Mouse (Mus musculus): ENCODE results near the gene Exoc1.

Gene Exoc1

GRCm38 (mm10) chr5:76529040-76529703 is at the start of gene Exoc1:
Gene Exoc1, plus strand, starts transcription at chr5:76529311.
- in situ Hi-C loops (cut with MboI, MseI): no loop called here

DNA sequence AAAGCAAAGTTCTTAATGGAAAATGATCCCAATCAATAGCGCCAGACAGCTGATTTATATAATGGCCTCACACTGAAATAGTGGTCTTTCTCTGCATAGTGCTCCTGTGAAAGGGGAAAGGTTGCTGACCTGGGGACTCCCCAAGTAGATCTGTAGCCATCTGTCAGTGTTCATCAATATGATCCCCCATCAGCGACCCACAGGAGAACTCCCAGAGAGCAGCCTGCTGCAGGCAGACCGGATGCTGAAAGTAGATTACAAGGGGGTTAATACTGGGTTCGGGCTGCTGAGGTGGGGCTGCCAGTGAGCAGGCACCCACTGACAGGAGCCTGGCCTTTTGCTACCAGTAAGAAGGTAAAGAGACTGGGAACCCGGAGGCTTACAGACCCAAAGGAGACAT is 45.3 kb upstream of the Exoc1 start, which contains the start of gene Gm7271:
TSS of gene Gm7271 (plus strand) at position 230 of the 400 bp plus-strand sequence.
- in situ Hi-C loops (cut with MboI, MseI): no loop called here

DNA sequence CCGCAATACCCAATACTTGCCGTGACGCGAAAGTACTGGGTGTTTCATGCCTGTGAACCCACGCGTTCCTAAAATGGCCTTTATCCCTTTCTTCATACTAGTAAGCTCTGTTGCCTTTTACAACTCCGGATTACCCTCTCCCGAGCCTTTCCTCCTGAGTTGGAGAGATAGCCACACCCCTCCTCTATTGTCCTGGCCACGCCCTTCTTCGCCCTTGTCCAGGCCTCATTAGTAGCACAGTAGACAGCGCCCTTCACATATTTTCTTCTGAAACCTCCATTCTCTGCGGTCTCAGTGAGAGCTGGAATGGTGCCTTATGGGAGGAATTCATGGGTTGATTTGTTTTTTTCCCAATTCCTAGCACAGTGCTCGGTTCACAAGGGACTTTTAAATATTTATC is 34.0 kb upstream of the Exoc1 start:
- in situ Hi-C loops (cut with MboI, MseI): no loop called here

- in situ Hi-C loops (cut with MboI, MseI): no loop called here
These were observed 6.7 kb upstream of the Exoc1 start for GRCm38 (mm10) chr5:76522446-76522845.

DNA sequence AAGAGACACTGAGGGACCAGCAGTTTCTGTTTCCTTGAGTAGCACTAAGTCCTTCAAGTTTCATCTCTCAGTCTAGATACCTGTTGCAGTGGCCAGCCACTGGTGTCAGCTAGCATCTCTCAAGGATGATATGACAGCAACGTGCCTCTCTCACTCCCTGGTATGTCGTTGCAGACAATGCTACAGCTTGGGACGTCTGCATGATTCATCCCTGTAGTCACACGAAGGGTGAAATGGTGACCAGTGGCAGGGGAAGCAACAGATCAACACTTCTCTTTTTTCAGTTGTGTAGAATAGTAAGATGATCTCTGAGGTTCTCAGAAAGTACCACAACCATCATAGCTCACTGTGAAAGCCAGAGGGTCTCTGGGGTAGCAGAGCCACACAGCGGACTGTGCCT is 4.5 kb upstream of the Exoc1 start:
- in situ Hi-C loops (cut with MboI, MseI): no loop called here

DNA sequence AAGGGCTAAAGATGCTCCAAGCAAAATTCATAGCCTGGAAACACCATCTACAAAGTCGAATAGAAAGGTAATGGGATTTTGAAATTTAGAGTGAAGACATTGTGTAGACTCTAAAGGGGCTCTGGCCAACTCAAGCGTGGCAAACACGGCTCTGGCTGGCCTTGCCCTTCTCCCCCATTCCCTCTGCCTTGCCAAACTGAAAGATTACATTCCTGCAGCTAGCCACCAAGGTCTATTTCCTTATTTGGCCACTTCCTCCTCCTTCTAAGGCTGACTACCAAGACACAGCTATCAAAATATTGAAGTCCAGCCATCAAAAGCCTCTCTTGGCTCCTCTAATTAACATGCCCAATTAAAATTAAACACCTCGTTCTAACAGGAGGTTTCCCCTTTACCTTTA is 4.0 kb upstream of the Exoc1 start:
- in situ Hi-C loops (cut with MboI, MseI): no loop called here

- in situ Hi-C loops (cut with MboI, MseI): no loop called here
These were observed 3.3 kb upstream of the Exoc1 start for GRCm38 (mm10) chr5:76525829-76526228.

- in situ Hi-C loops (cut with MboI, MseI): no loop called here
These were observed 574 bp downstream of the Exoc1 start for GRCm38 (mm10) chr5:76529704-76530066.

GRCm38 (mm10) chr5:76533186-76533585 is 4.1 kb downstream of the Exoc1 start:
- in situ Hi-C loops (cut with MboI, MseI): no loop called here

GRCm38 (mm10) chr5:76536231-76536630 is 7.1 kb downstream of the Exoc1 start:
- in situ Hi-C loops (cut with MboI, MseI): no loop called here

DNA sequence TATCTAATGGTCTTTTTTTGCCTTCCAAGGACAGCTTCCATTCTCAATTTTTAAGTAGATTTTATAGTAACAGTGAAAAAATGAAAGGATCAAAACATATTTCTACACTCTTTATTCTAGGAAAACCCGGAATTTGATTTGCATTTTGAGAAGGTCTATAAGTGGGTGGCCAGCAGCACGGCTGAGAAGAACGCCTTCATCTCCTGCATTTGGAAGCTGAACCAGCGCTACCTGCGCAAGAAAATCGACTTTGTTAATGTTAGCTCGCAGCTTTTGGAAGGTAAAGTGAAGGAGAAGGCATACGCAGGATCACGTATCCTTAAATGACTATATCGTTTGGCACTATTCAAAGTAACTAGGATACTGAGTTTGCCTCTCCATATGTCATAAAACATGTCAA is 8.5 kb downstream of the Exoc1 start:
- in situ Hi-C loops (cut with MboI, MseI): no loop called here

GRCm38 (mm10) chr5:76540181-76540580 is 11.1 kb downstream of the Exoc1 start:
- in situ Hi-C loops (cut with MboI, MseI): no loop called here

GRCm38 (mm10) chr5:76540842-76541241 is 11.7 kb downstream of the Exoc1 start:
- in situ Hi-C loops (cut with MboI, MseI): no loop called here

- in situ Hi-C loops (cut with MboI, MseI): no loop called here
These were observed 14.1 kb downstream of the Exoc1 start for GRCm38 (mm10) chr5:76543200-76543599.

GRCm38 (mm10) chr5:76550426-76550825 is 21.3 kb downstream of the Exoc1 start:
- in situ Hi-C loops (cut with MboI, MseI): loop anchor here (25.0 kb wide), 1 partner anchor 812 kb away; no protein-coding TSS in a partner anchor

DNA sequence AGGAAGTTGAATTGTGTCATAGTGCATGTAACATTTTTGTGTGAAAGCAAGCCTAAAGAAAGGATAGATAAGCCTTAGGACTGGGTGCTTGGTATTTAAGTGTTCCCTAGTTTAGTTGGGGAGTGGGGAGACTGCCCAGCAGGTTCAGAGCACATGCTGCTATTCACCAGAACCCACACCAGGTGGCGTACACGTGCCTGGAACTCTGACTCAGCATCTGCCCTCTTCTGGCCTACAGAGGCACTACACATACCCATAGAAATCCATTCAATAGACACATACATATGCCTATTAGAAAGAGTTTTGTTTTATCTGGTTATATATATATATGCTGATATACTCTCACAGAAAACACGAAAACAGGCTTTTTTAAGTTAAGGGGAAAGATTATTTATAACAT is 36.2 kb downstream of the Exoc1 start:
- in situ Hi-C loops (cut with MboI, MseI): loop anchor here (25.0 kb wide), 1 partner anchor 797 kb away; no protein-coding TSS in a partner anchor

DNA sequence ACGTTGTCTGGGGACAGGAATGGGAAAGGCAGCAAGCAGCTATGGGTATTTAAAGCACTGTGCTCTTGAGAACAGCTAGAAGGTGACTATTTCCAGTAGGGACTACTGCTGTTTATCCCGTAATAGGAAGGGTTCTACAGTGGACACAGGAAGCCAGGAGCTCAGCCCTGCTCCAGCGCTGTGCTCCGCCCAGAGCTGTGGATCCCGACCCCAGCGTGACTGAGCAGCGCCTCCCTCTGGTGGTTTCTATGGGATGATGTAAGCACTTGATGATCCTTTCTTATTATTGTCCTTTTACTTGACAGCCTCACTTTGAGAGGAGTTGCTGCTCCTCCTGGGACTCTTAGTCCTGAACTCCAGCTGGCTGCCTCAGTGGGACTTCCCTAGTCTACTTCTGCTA is 45.1 kb downstream of the Exoc1 start:
- in situ Hi-C loops (cut with MboI, MseI): loop anchor here (25.0 kb wide), 1 partner anchor 788 kb away; no protein-coding TSS in a partner anchor

DNA sequence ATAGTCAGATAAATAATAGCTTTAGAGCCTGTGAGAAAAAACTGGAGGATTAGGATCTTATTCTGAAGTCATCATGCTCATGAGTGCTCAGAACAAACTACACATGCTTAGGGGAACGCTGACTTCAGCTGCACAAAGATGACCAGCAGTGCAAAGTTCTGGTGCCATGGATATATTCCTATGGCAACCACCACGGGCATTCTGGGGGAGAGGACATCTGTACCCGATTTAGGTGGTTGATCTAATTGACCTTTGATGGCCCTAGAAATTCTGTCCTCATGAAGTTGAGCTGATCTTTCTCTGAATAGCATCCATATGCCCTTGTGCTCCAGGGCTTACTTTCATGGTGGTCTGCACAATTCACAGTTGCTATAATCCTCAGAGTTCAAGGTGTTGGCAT is 47.9 kb downstream of the Exoc1 start:
- in situ Hi-C loops (cut with MboI, MseI): no loop called here

- in situ Hi-C loops (cut with MboI, MseI): no loop called here
These were observed 56.3 kb downstream of the Exoc1 start for GRCm38 (mm10) chr5:76585378-76585777.

DNA sequence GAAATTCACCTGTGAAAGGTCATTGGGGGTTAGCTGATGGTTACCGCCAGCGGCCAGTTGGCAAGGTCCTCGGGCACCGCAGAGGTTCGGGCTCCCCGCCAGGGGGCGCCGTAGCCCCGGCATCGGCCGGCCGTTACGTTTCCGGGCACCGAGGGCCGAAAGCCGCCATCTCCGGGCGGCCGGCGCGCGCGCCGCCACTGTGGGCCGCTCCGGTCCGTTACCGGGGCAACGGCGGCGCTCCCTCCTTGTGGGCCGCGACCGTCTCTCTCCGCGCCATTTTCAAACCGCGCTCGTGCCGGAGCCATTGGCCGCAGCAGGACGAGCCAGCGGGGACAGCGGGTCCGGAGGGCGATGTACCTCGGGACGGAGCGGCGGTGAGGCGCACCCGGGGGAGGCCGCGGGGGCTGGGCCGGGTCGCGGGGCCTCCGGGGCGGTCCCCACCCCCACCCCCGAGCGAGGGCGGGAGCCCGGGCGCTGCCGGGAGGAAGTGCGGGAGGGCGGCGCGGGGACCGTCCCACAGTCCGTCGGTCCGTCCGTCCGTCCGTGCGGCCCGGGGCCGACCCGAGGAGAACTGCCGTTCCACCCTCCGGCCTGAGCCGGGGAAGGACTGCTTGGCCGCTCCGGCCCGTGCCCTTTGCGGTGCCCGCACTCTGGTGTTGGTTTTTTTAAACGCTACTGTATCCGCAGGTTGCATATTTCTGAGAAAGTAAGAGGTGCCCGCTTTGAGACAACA is 59.6 kb downstream of the Exoc1 start, which contains the start of gene Cep135:
TSS of gene Cep135 (plus strand) at position 148 of the 733 bp plus-strand sequence.
- in situ Hi-C loops (cut with MboI, MseI): no loop called here

- in situ Hi-C loops (cut with MboI, MseI): no loop called here
These were observed 60.2 kb downstream of the Exoc1 start for GRCm38 (mm10) chr5:76589311-76589710.

- in situ Hi-C loops (cut with MboI, MseI): no loop called here
These were observed 60.9 kb downstream of the Exoc1 start for GRCm38 (mm10) chr5:76590009-76590408.

DNA sequence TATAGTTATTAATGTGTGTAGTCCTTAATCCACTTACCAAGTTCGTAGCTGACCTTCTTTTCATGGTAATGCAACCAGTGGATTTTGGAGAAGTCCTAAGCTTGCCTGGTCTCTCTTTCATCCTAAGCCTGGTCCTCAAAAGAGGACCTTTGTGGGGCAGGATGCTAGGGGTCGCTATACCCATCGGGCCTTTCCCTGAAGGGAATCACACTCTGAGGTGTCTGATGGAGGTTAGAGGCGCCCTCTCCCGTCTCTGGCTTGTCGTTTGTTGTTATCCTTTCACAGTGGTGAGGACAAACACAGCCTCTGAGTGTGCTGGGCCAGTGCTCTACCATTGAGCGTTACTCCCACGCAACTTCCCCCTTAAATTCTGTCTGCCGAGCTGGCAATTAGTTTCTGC is 62.8 kb downstream of the Exoc1 start:
- in situ Hi-C loops (cut with MboI, MseI): no loop called here
